Mouse (Mus musculus) bone marrow macrophage, adult 2 months (primary cell): Measurements from ENCODE around the gene Xpo6. TPM values are rescaled to one million over a fixed set of nuclear protein-coding genes. Genes with fewer than 3 reads are reported as not detected.

ENCODE experiments used
- H3K27ac ChIP-seq: 2 replicates; pipeline ENCODE4 v1.5.1; 2012; ENCODE audit warnings: low read depth, low read length; ENCODE audit not compliant: insufficient read depth
- H3K4me1 ChIP-seq: 2 replicates; pipeline ENCODE4 v1.6.1; 2012; ENCODE audit warnings: low read length; ENCODE audit not compliant: control insufficient read depth, insufficient read depth
- H3K4me3 ChIP-seq: 2 replicates; pipeline ENCODE4 v1.5.1; 2012; ENCODE audit warnings: mild to moderate bottlenecking, low read length, moderate library complexity; ENCODE audit not compliant: insufficient read depth
- CTCF ChIP-seq: IDR thresholded peaks from 2 replicates; pipeline ENCODE4 v1.5.1; 2012; ENCODE audit warnings: low read depth, mild to moderate bottlenecking, low read length, moderate library complexity
- POLR2A ChIP-seq: IDR thresholded peaks from 2 replicates; pipeline ENCODE4 v1.6.1; 2012; ENCODE audit warnings: mild to moderate bottlenecking, low read depth, low read length, borderline replicate concordance
- polyA plus RNA-seq: library from polyadenylated mRNA; stranded (reverse); fragments of >200 nt; gene quantifications from 2 replicates; pipeline ENCODE4 v1.2.4, GENCODE M21; 2012; ENCODE audit not compliant: missing spikeins, insufficient read depth, insufficient read length

The Xpo6 gene
- polyA plus RNA-seq, 1 experiment, result 64.2 TPM

DNA sequence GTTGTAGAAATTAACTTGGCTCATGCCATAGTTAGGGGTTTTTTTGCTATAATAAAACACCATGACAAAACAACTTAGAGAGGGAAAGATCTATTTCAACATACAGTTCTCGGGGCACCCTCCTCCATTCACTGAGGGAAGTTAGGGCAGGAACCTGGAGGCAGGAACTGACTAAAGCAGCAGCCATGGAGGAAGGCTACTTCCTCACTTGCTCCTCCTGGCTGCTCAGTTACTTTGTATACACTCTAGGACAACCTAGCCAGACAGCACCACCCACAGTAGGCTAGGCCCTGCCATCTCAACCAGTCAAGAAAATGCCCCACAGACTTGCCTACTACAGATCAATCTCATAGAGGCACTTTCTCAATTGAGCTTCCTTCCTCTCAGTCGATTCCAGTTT lies 55.9 kb downstream of the Xpo6 start:
- peak overlapping the region; percentile 70 for H3K27ac ChIP-seq
- no peak for TF ChIP-seq POLR2A
- no peak for TF ChIP-seq CTCF
- H3K4me3 ChIP-seq, result no peak overlapping the region
- peaks cover 34% of the 10 kb centered on the region for H3K4me1 ChIP-seq

DNA sequence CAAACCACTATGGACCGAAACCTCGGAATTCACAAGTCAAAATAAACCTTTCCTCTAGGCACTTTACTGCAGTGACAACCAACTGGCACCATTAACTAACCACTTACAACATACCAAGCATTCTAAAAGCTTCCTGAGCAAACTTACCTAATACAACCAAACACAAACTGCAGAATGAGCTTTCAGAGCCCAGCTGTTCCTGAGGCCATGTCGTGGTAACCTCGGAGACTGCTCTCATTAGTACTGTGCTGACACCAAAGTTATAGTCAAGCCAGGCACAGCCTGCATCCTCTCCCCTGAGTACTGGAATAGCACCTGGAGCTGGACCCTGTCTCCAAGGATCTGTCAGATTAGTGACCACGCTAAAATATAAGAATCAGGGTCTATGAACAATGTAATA lies 62.5 kb downstream of the Xpo6 start:
- Histone ChIP-seq H3K4me3 (no peak overlapping the region), H3K4me1 (peaks cover 15% of the 10 kb centered on the region), H3K27ac (no peak overlapping the region)
- no peak for TF ChIP-seq POLR2A
- TF ChIP-seq CTCF, result no peak

DNA sequence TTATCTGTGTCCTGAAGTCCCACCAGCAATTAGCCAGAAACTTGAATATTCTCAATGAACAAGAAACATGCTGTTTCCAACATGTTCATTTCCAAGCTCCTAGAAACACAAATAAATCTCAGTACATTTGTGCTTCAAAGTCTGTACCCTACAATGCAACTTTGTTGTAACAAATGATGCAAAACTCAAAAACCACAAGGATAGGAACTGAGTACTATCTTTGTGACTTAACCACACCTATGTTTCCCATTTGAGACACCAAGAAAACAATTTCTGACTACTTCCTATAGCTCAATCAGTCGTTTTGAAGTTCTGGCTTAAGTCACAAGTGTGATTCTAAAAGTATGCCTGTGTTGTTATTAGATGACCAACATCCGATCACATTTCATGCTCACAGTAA lies 64.9 kb downstream of the Xpo6 start:
- Histone ChIP-seq H3K27ac (peak overlapping the region; percentile 56), H3K4me3 (no peak overlapping the region), H3K4me1 (peaks cover 15% of the 10 kb centered on the region)
- TF ChIP-seq POLR2A, result no peak
- TF ChIP-seq CTCF, result no peak

DNA sequence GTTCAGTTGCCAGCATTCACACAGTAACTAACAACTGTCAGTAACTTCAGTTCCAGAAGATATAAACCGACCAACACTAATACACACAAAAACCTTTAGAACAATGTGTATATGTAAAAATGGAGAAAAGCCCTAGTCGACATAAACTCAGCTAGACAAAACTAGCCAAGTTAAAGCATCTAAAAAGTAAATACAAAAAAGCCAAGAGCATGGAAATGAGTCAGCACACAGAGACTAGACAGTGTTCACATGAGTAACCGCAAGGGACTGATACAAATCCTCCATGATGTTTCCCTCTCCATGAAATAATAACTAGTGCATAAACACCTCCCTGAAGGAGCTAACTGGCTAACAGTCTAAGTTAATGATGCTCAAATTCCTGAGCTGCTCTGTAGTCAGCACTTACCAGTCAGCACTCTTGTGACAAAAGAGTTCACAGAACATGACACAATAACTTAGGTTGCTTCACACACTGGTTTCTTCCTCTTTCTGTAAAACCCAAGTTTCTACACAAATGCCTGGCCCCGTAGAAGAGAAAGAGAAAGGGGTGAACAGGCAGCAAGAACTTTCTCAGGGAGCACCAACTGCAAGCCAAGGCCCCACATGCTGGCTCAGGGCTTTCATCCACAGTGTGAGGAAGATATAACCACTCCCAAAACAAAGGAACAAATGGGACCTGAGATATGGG lies 65.5 kb downstream of the Xpo6 start:
- TF ChIP-seq POLR2A (no peak), CTCF (no peak)
- peak overlapping the region; percentile 56 for H3K27ac ChIP-seq
- H3K4me3 ChIP-seq, result no peak overlapping the region
- H3K4me1 ChIP-seq, result peaks cover 15% of the 10 kb centered on the region

DNA sequence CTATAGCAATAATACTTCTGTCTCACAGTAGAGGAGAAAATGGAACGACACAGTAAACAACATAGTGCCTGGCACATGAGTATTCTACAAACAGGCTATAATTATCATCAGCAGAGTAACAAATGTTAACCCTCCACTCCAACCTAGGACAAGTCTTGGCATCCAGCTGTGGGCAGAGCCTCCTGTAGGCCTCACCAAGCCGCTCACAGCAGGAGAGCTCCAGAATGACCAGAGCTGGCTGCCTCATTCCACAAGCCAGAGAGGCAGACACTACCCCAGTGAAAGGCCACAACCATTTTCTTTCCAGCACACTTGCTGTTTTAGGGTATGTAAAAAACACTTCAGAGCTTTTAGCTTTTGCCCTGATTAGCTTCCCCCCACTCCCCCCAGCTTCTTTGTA lies 72.6 kb downstream of the Xpo6 start:
- Histone ChIP-seq H3K4me1 (peaks cover 11% of the 10 kb centered on the region), H3K4me3 (no peak overlapping the region), H3K27ac (no peak overlapping the region)
- TF ChIP-seq CTCF, result no peak
- no peak for TF ChIP-seq POLR2A

DNA sequence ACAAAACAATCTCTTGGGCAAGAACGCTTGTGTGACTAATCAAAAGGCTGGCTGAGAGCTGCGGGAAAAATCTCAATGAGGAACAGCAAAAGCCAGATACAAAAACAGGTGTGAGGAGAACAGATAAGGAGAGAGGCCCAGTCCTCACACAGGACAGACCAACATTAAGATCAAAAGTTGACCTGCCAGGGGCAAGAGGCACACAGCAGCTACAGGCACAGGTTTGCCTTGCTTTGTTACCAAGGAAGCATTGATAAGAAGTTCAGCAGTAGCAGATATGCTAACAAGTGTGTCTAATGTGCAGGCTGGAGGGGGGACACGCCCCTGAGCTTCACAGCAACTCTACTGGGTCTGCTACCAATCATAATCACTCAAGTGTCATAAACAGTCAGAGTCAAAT lies 73.8 kb downstream of the Xpo6 start:
- TF ChIP-seq CTCF (no peak), POLR2A (no peak)
- H3K4me1 ChIP-seq, result peaks cover 11% of the 10 kb centered on the region
- no peak overlapping the region for H3K4me3 ChIP-seq
- no peak overlapping the region for H3K27ac ChIP-seq

DNA sequence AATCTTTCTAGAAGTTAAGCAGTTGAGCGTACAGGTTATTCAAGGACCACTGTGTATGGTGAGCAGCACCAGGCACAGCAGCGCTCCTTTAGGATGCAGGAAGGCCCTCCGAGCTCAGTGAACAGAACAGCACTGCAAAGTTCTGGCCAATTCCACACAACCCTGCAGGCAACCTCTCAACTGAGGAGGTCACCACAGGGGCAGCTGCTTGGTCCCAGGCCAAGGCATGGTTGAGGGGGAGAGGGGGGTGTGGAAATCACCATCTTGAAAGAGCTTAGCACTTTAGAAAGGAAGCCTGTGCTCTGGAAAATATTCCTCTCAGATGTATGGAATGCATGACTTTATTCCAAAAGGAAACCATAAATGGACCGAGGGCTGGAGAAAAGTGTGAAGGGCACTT lies 78.8 kb downstream of the Xpo6 start:
- Histone ChIP-seq H3K4me1 (peaks cover 11% of the 10 kb centered on the region), H3K27ac (no peak overlapping the region), H3K4me3 (no peak overlapping the region)
- TF ChIP-seq CTCF (no peak), POLR2A (no peak)

DNA sequence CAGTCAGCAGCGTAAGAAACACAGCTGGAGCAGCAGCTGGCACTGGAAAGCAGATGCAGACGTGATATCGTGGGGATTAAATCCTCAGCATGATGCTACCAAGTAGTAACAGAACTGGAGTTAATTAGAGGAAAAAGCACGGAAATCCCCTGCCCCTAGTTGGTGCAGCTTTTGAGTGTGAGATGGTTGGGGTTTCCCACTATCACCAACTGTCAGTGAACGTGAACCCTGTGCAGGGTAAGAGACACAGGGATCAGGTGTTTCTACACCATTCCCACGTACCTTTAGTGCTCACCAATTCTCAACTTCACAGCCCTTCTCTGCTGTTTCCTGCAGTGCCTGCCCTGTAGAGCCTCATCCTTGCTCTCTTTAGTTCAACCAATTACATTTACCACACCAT lies 80.5 kb downstream of the Xpo6 start:
- Histone ChIP-seq H3K4me1 (peaks cover 12% of the 10 kb centered on the region), H3K4me3 (no peak overlapping the region), H3K27ac (no peak overlapping the region)
- TF ChIP-seq POLR2A (no peak), CTCF (no peak)

DNA sequence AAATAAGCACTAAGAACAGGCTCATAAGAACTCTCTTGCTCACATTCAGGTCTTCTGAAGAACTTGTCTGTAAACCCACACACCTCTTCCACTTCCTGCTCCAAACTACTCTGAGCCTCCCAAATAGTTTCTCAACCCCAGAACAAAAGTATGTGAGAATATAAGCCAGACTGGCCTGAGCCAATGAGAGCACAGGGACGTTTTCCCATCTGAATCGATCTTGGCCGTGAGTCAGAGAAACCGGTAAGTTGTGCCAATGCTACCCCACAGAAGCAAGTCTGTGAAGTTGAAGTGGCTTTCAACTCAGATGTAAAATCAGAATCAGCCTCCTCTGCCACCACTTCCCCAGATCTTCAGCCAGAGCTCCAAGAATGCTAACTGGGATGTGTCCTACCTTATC lies 87.0 kb downstream of the Xpo6 start:
- Histone ChIP-seq H3K4me3 (no peak overlapping the region), H3K27ac (no peak overlapping the region), H3K4me1 (peaks cover 19% of the 10 kb centered on the region)
- no peak for TF ChIP-seq POLR2A
- no peak for TF ChIP-seq CTCF

DNA sequence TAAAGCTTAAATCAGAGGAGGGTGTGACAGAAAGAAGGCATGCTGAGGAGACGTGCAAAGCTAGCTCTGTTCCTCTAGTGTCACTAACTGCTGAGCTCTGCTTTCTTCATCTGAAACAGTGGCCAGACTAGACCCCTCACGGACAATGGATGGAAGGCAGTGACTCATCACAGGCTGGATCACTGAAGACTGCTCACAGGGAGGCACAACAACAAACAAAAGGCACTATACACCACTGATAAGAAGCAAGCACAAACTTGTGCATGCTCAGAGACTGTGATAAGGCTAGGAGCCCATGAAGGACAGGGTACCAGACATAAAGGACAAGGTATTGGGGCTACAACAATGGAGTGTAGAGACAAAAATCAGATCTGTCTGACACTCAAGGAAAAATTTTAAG lies 89.1 kb downstream of the Xpo6 start:
- no peak overlapping the region for H3K4me3 ChIP-seq
- H3K4me1 ChIP-seq, result peaks cover 12% of the 10 kb centered on the region
- H3K27ac ChIP-seq, result no peak overlapping the region
- TF ChIP-seq CTCF, result no peak
- no peak for TF ChIP-seq POLR2A

DNA sequence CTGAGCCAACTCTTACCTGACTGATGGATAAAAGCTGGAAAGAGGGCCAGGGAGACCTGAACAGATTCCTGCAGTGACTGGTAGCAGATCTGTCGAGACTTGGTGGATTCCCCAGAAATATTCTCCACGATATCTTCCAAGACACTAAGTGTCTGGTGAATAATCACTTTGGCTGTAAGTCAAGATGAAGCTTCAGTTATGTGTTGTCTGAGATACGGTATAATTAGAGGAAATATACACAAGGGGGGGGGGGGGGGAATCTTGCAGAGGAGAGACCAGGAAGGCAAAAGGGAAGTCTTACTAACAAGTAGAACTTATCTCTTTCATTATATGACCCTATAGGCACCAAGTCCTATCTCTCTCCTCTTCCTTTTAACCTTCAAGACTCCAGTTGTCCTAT lies 90.4 kb downstream of the Xpo6 start:
- Histone ChIP-seq H3K4me3 (no peak overlapping the region), H3K4me1 (peaks cover 11% of the 10 kb centered on the region), H3K27ac (no peak overlapping the region)
- TF ChIP-seq POLR2A, result no peak
- no peak for TF ChIP-seq CTCF
